Mouse (Mus musculus) cortical plate, adult 2 months (tissue): Measurements from ENCODE around the gene Rhbdl2.

Experiments
- CTCF ChIP-seq: fragments of 200-500 bp; IDR thresholded peaks from 2 replicates; pipeline ENCODE4 v1.5.1; 2011; ENCODE audit warnings: mild to moderate bottlenecking, control low read depth, low read length; ENCODE audit not compliant: insufficient read depth; ENCODE audit errors: extremely low read depth
- POLR2A ChIP-seq: fragments of 200-500 bp; IDR thresholded peaks from 2 replicates; pipeline ENCODE4 v1.6.1; 2011; ENCODE audit warnings: mild to moderate bottlenecking, low read length, control low read depth; ENCODE audit not compliant: insufficient read depth; ENCODE audit errors: extremely low read depth

DNA sequence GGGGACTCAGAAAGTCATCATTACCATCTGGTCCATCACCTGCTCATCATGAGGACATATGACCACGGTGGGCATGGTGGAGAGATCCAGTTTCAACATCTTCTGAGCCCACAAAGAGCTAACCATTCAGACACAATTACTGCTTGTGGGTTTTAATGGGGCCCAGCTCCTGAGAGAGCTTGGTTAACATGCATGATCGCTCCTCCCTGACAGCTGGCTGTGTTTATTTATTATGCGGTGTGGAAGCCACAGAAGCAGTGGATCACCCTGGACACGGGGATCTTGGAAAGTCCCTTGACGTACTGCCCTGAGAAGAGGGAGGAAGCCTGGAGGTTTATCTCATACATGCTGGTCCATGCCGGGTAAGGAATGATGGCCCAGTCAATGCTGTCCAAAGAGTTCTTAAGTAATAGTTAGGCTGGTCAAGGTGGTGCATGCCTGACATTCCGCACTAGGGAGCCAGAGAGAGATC is 26.4 kb downstream of the Rhbdl2 start:
- TF ChIP-seq CTCF (no peak), POLR2A (no peak)
